Mouse (Mus musculus) midbrain, embryonic 14.5 days (tissue): ENCODE data around the gene Gm8267. TPM values are rescaled to one million over a fixed set of nuclear protein-coding genes. Genes with fewer than 3 reads are reported as not detected.
"Not testable (repeated sequence)": the region's sequence is repeated elsewhere in the genome, so short reads cannot be mapped to it uniquely, and the experiment has no call there.

Experiments used
- ATAC-seq: fragments of 200-750 bp; cut with Nextera tagmentation; 2 replicates; pipeline ENCODE4 v1.8.0; 2017; ENCODE audit warnings: moderate number of reproducible peaks, moderate library complexity; ENCODE audit not compliant: low FRiP score, low TSS enrichment
- DNase-seq: peaks from one replicate; pipeline ENCODE4 v3.0.0-alpha.2; 2015
- H3K27ac ChIP-seq: fragments of 300-500 bp; sonication (generic); replicated peaks from 2 replicates; pipeline ENCODE4 v1.5.1; 2014; ENCODE audit warnings: mild to moderate bottlenecking, low read depth, low read length, moderate library complexity
- H3K27me3 ChIP-seq: fragments of 300-500 bp; sonication (generic); 2 replicates; pipeline ENCODE4 v1.6.1; 2014; ENCODE audit warnings: low read length, control low read depth, mixed read lengths; ENCODE audit not compliant: control insufficient read depth, insufficient read depth
- H3K36me3 ChIP-seq: fragments of 300-500 bp; sonication (generic); 2 replicates; pipeline ENCODE4 v1.6.1; 2014; ENCODE audit warnings: low read length, control low read depth; ENCODE audit not compliant: control insufficient read depth, insufficient read depth
- H3K4me1 ChIP-seq: fragments of 300-500 bp; sonication (generic); 2 replicates; pipeline ENCODE4 v1.6.1; 2014; ENCODE audit warnings: mild to moderate bottlenecking, antibody characterized with exemption, low read length, control low read depth; ENCODE audit not compliant: control insufficient read depth, insufficient read depth
- H3K4me2 ChIP-seq: fragments of 300-500 bp; sonication (generic); 2 replicates; pipeline ENCODE4 v1.6.1; 2014; ENCODE audit warnings: mild to moderate bottlenecking, low read length, moderate library complexity
- H3K4me3 ChIP-seq: fragments of 300-500 bp; sonication (generic); replicated peaks from 2 replicates; pipeline ENCODE4 v1.5.1; 2014; ENCODE audit warnings: low read depth, low read length
- H3K9ac ChIP-seq: fragments of 300-500 bp; sonication (generic); replicated peaks from 2 replicates; pipeline ENCODE4 v1.6.1; 2014; ENCODE audit warnings: mild to moderate bottlenecking, low read length, moderate library complexity
- H3K9me3 ChIP-seq: fragments of 300-500 bp; sonication (generic); 2 replicates; pipeline ENCODE4 v1.6.1; 2016; ENCODE audit warnings: low read length, control low read depth, mixed read lengths; ENCODE audit not compliant: control insufficient read depth
- WGBS: fragments of 180-500 bp; shearing (Covaris S2); extraction: QIAGEN DNeasy Blood & Tissue Kit; methylation state at CpG from one replicate; pipeline ENCODE4 v1.1.7; 2014; 5-methylcytosine and 5-hydroxymethylcytosine counted together
- polyA plus RNA-seq: library from polyadenylated mRNA; unstranded; fragments of >200 nt; fragmentation: Nextera tagmentation; extraction: Ambion mirVana; gene quantifications from 2 replicates; pipeline ENCODE4 v1.2.1, GENCODE M21; 2014

Gm8267 gene
- not detected in 2 replicates for polyA plus RNA-seq

- H3K36me3 ChIP-seq = no peaks in the 10 kb centered on the region
- no peak for ATAC-seq
- H3K4me1 ChIP-seq = no peaks in the 10 kb centered on the region
- no peaks in the 10 kb centered on the region for H3K27me3 ChIP-seq
- no peak within 1 kb of the TSS for H3K4me2 ChIP-seq
- H3K4me3 ChIP-seq = no peak within 1 kb of the TSS
- no peak within 1 kb of the TSS for H3K9ac ChIP-seq
- WGBS = 86% methylated on average over 3 of the region's 3 CpGs
- no peaks in the 10 kb centered on the region for H3K9me3 ChIP-seq
- DNase-seq = no peak
- H3K27ac ChIP-seq = no peak within 1 kb of the TSS
These were observed at the start of gene Gm8267 for GRCm38 (mm10) chr14:44750240-44750639. Gene Gm8267 (minus strand): TSS chr14:44750340.

DNA sequence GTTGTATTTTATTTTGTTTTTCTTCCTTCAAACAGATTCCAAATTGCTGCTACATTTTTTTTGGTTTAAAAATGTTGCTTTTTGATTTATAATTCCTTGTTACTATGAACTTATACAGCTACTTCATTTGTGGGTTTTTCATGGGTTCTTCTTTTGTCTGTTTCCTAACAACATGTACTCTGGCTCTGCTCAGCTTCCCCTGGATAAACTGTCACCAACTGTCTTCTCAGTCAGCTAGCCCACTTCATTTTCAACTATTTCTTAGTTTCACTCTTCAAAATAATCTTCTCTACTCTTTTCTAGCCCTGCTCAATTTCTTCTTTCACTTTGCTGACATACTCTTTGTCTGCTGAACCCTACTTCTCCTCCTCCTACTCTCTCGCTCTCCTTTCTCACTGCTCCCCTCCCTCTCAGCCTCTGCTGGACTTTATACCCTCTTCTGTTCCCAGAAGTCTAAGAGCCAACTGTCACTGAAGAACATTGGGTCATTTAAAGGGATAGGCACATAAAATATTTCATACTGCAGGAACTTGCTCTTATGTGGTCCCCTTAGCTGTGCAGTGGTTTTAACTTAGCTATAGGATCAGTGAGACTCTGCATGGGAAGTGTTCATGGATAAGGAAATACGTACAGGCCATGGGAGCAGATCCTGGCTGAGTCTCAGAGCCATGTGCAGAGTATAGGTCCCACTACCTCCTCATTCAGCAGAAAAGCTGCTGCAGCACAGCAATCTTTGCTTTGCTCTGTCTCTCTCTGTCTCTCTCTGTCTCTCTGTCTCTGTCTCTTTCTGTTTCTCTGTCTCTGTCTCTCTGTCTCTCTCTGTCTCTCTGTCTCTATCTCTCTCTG, 39.6 kb upstream of the Gm8267 start:
- H3K9me3 ChIP-seq, ATAC-seq, H3K36me3 ChIP-seq, H3K4me2 ChIP-seq, DNase-seq, H3K4me1 ChIP-seq, H3K27me3 ChIP-seq, H3K9ac ChIP-seq, H3K27ac ChIP-seq, H3K4me3 ChIP-seq: not testable (repeated sequence)
- WGBS = 57% methylated on average over 2 of the region's 2 CpGs

GRCm38 (mm10) chr14:44742789-44743188, 7.4 kb downstream of the Gm8267 start:
- not testable (repeated sequence) for DNase-seq, H3K4me2 ChIP-seq, H3K9me3 ChIP-seq, H3K4me1 ChIP-seq, H3K4me3 ChIP-seq, ATAC-seq, H3K27ac ChIP-seq, H3K9ac ChIP-seq, H3K27me3 ChIP-seq, H3K36me3 ChIP-seq
- 58% methylated on average over 1 of the region's 1 CpGs for WGBS

DNA sequence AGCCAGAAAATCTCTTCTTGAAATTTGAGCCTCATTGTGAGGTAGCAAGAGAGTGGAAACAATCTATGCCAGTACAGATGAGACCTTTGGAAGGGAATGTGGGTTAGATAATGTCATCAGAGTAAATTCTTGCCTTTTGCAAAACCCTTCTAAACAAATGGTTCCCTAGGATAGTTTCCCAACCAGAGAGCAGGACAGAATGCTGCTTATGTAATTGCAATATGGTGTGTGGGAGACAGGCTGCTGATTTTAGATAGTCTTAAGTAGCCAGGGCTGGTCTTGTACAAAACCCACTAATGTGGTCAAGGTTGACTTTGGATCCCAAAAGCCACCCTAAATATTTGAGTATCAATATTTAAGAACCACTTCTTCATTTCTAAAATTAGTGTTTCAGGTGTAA, 19.4 kb downstream of the Gm8267 start:
- H3K27me3 ChIP-seq, H3K27ac ChIP-seq: not testable (repeated sequence)

DNA sequence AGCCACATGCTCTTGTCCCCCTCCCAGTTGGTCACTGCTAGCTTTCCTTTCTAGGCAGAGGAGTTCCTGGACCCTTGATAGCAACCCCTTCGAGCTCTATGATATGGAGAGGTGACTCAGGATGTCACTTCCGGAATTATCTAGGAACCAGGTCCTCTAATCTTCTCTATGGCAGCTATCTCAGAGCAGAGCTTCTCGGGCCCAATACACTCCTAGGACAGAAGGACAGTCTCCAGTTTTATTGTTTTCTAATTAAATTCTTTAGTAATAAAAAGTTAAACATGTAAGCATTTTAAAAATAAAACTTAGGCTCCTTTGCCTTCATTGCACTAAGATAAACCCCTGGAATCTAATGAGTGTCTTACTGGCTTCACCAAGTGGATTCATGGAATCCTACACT, 43.8 kb downstream of the Gm8267 start, which contains the start of gene Gm8257:
Gene Gm8257, minus strand, starts transcription at position 101 of the 400 bp plus-strand sequence.
- not testable (repeated sequence) for H3K9me3 ChIP-seq, H3K4me1 ChIP-seq, H3K27ac ChIP-seq, ATAC-seq, H3K27me3 ChIP-seq, H3K9ac ChIP-seq, H3K4me2 ChIP-seq, H3K4me3 ChIP-seq, DNase-seq, H3K36me3 ChIP-seq
- 82% methylated on average over 3 of the region's 3 CpGs for WGBS

More for the DNA sequence above, 19.4 kb downstream of the Gm8267 start:
- not testable (repeated sequence) for DNase-seq, H3K4me1 ChIP-seq, H3K4me2 ChIP-seq, ATAC-seq, H3K4me3 ChIP-seq, H3K9ac ChIP-seq, H3K9me3 ChIP-seq, H3K36me3 ChIP-seq

Other genes with a start within 250 kb of the Gm8267 start
- gene Gm17093, start 232.1 kb downstream of the Gm8267 start, polyA plus RNA-seq = not detected in 2 replicates
- gene Gm8247, start 167.2 kb downstream of the Gm8267 start, polyA plus RNA-seq = not detected in 2 replicates
- not detected in 2 replicates for gene Gm5624, start 122.4 kb downstream of the Gm8267 start, polyA plus RNA-seq
- gene Gm8257, start 43.9 kb downstream of the Gm8267 start, polyA plus RNA-seq = not detected in 2 replicates
- gene Ptgdr, start 109.0 kb upstream of the Gm8267 start, polyA plus RNA-seq = 0.07 and 0.08 TPM in 2 replicates
- 0.78 and 0.84 TPM in 2 replicates for gene Ptger2, start 237.9 kb upstream of the Gm8267 start, polyA plus RNA-seq